Mouse (Mus musculus) spleen, adult 2 months (tissue): ENCODE measurements around the gene Rae1. TPM values are rescaled to one million over a fixed set of nuclear protein-coding genes. Genes with fewer than 3 reads are reported as not detected.

Source experiments
- DNase-seq, 2 experiments: peaks; one replicate each; pipeline versions ENCODE4 v3.0.0 to v3.0.0-alpha.2; 2012 to 2021; ENCODE audit warnings: low spot score in 2 of 2, low read depth in 1 of 2
- H3K27ac ChIP-seq: fragments of 200-500 bp; 2 replicates; pipeline ENCODE4 v1.5.1; 2012; ENCODE audit warnings: low read length, inconsistent platforms; ENCODE audit not compliant: insufficient read depth
- H3K27me3 ChIP-seq: fragments of 200-500 bp; 2 replicates; pipeline ENCODE4 v1.6.1; 2012; ENCODE audit warnings: mild to moderate bottlenecking, moderate library complexity, low read length, inconsistent platforms; ENCODE audit not compliant: control insufficient read depth, insufficient read depth
- H3K36me3 ChIP-seq: fragments of 200-500 bp; 2 replicates; pipeline ENCODE4 v1.6.1; 2012; ENCODE audit warnings: mild to moderate bottlenecking, low read length, inconsistent platforms; ENCODE audit not compliant: control insufficient read depth, insufficient read depth
- H3K4me1 ChIP-seq: fragments of 200-500 bp; 2 replicates; pipeline ENCODE4 v1.6.1; 2011; ENCODE audit warnings: inconsistent platforms; ENCODE audit not compliant: control insufficient read depth, insufficient read depth, insufficient read length
- H3K4me3 ChIP-seq: fragments of 200-500 bp; 2 replicates; pipeline ENCODE4 v1.5.1; 2011; ENCODE audit warnings: mild to moderate bottlenecking, inconsistent platforms; ENCODE audit not compliant: insufficient read depth, insufficient read length; ENCODE audit errors: extremely low read depth
- CTCF ChIP-seq: fragments of 200-500 bp; IDR thresholded peaks from 2 replicates; pipeline ENCODE4 v1.5.1; 2011; ENCODE audit warnings: mild to moderate bottlenecking, inconsistent platforms; ENCODE audit not compliant: insufficient read depth, insufficient read length, insufficient replicate concordance; ENCODE audit errors: extremely low read depth
- POLR2A ChIP-seq: fragments of 200-500 bp; IDR thresholded peaks from 2 replicates; pipeline ENCODE4 v1.6.1; 2011; ENCODE audit warnings: low read depth, low read length, inconsistent platforms
- WGBS: fragments of 180-500 bp; shearing (Covaris S2); methylation state at CpG from one replicate; pipeline ENCODE4 v1.1.7; 2018; 5-methylcytosine and 5-hydroxymethylcytosine counted together
- polyA plus RNA-seq: library from polyadenylated mRNA; depleted of rRNA; stranded (reverse); fragments of >200 nt; gene quantifications from 2 replicates; pipeline ENCODE4 v1.2.3, GENCODE M21; 2012; rRNA removed

Gene Rae1
- polyA plus RNA-seq, 1 experiment: 48.3 TPM

DNA sequence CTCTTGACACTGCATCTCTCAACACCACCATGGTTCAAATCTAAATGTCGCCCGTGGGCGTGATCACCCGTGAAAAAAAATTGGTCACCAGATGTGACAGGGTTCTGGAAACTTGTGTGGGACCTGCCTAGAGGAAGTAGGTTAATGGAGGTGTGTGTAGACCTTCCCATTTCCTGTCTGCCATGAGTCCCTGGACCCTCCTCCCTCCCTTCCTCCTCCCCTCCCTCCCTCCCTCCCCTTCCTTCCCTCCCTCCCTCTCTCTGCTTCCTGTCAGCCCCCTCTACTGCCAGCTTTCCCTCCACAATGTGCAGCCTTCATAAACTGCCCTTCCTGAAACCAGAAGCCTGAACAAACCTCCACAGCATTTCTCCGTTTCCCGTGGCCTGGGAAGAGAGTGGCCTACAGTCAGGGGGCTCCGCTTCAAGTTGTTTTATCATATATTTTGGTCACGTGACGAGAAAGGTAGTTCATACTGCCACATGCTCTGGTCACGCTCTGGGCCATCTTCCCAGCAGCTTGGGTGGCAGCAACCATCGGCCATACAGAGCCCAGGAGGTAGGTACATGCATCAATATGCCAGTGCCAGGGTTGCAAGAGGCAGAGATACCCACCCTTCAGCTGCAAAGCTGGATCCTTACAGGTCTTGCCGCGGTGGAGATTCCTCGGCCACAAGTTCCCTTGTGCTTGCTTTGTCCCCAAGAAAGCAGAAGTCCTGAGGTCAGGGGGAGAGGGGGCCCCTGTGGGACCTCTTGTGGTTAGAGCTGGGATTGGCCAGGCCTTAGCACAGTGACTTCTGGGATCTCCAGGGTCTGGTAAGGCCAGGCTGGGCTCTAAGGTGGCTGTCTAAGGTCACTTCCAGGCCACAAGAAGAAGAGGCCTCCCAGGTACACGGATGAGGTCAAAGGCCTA lies 61.8 kb downstream of the Rae1 start:
- TF ChIP-seq POLR2A (no peak), CTCF (peak; percentile 7; the same call in 1 of the 2 replicates)
- H3K27me3 ChIP-seq: no peaks in the 10 kb centered on the region
- 10% methylated on average over 15 of the region's 15 CpGs for WGBS
- no peaks in the 10 kb centered on the region for H3K36me3 ChIP-seq
- H3K27ac ChIP-seq: peak overlapping the region; percentile 75
- DNase-seq: peak; percentile 55 to 66
- H3K4me1 ChIP-seq: peaks cover 42% of the 10 kb centered on the region
- H3K4me3 ChIP-seq: peak overlapping the region; percentile 24; the same call in 1 of the 2 replicates

GRCm38 (mm10) chr2:173063219-173063618 lies 63.3 kb downstream of the Rae1 start:
- Histone ChIP-seq H3K4me3 (no peak overlapping the region), H3K36me3 (no peaks in the 10 kb centered on the region), H3K4me1 (peaks cover 38% of the 10 kb centered on the region), H3K27ac (peak overlapping the region; percentile 75; the same call in 1 of the 2 replicates), H3K27me3 (no peaks in the 10 kb centered on the region)
- TF ChIP-seq POLR2A: no peak
- no peak for TF ChIP-seq CTCF
- WGBS: 40% methylated on average over 1 of the region's 1 CpGs
- DNase-seq: no peak

DNA sequence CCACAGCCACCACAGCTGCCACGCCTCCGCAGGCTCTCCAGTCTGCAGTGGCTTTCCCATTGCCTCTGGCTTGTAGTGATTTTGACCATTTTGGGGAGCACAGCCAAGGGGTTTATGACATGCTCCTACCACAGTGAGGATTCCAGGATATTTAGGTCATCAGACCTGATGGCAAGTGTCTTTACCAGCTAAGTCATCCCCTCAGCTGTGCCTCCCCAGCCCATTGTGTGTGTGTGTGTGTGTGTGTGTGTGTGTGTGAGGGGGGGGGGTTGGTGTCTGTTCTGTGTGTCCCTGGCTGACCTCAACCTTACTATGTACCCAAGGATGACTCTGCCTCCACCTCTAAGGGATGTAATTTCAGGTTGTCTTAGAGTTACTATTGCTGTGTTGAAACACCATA lies 64.9 kb downstream of the Rae1 start:
- peak in 1 of 2 experiments; percentile 2 for DNase-seq
- no peak overlapping the region for H3K4me3 ChIP-seq
- peaks cover 31% of the 10 kb centered on the region for H3K4me1 ChIP-seq
- WGBS: 93% methylated on average over 2 of the region's 2 CpGs
- TF ChIP-seq CTCF (no peak), POLR2A (no peak)
- H3K27me3 ChIP-seq: no peaks in the 10 kb centered on the region
- H3K36me3 ChIP-seq: no peaks in the 10 kb centered on the region
- H3K27ac ChIP-seq: peak overlapping the region; percentile 10; the same call in 1 of the 2 replicates

Other genes starting within 250 kb of the Rae1 start
- 1.6 and 1.9 TPM in 2 replicates for gene Bmp7, start 59.8 kb upstream of the Rae1 start, polyA plus RNA-seq
- gene Spo11, start 22.4 kb upstream of the Rae1 start, polyA plus RNA-seq: 0.86 and 0.98 TPM in 2 replicates
- gene Rbm38, start 20.4 kb downstream of the Rae1 start, polyA plus RNA-seq: 663 and 724 TPM in 2 replicates
- not detected in 2 replicates for gene Ctcfl, start 119.4 kb downstream of the Rae1 start, polyA plus RNA-seq
- 0.28 and 0.76 TPM in 2 replicates for gene Pck1, start 152.9 kb downstream of the Rae1 start, polyA plus RNA-seq
- 19.6 and 26.8 TPM in 2 replicates for gene Zbp1, start 218.8 kb downstream of the Rae1 start, polyA plus RNA-seq